Mouse (Mus musculus): Measurements from ENCODE around the gene Pyroxd2.

DNA sequence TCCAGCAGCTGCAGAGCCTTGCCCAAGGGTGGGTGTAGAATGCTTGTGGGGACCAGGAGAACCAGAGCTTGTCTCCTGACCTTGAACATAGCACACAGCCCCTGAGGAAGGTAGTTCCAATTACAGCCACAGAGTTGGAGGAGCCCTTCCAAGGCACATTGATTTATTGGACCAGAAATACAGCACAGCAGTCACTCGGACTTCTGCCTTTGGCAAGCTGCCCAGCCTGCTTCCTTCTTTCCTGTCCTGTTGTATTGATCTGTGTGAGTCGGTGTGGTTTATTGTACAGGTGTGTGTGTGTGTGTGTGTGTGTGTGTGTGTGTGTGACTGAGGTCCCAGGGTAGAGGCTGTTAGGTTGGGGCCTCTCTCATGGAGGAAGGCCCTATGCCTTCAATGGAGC, 30.1 kb downstream of the Pyroxd2 start:
- TF ChIP-seq POLR2A (IDR thresholded peaks at IDR 0.05; ENCODE audit: borderline replicate concordance, control insufficient read depth, low read depth, low read length) = no peak
- TF ChIP-seq CTCF (IDR thresholded peaks at IDR 0.05; ENCODE audit: control insufficient read depth, insufficient read depth, low read length) = no peak

All from bone marrow, adult 2 months (tissue).